Mouse (Mus musculus) kidney, postnatal 25 days (tissue): ENCODE measurements around the gene Actbl2.

Experiments
- DNase-seq, 2 experiments: peaks; one replicate each; pipeline ENCODE4 v3.0.0; 2021; ENCODE audit warnings: mixed read lengths in 2 of 2

Actbl2 gene

DNA sequence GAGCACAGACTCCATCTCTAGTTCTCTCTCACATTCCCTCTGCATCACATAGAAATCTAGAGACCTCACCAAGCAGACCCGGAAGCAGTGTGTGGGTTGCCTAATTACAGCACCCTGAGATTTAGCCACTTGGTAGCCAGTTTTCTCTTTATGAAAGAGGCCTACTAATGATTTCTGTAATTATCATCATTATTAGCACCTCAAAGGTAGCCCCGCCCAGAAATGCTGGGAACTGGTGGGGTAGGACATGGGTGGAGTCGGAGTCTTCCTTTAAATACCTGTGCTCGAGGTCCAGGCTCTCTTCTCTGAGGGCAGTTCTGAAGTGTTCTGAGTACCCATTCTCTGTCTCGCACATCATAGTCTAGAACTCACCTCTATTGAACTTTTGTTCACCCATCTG lies at the start of gene Actbl2:
Actbl2 (plus strand) TSS at position 301 of the 400 bp plus-strand sequence.
- DNase-seq = no peak

DNA sequence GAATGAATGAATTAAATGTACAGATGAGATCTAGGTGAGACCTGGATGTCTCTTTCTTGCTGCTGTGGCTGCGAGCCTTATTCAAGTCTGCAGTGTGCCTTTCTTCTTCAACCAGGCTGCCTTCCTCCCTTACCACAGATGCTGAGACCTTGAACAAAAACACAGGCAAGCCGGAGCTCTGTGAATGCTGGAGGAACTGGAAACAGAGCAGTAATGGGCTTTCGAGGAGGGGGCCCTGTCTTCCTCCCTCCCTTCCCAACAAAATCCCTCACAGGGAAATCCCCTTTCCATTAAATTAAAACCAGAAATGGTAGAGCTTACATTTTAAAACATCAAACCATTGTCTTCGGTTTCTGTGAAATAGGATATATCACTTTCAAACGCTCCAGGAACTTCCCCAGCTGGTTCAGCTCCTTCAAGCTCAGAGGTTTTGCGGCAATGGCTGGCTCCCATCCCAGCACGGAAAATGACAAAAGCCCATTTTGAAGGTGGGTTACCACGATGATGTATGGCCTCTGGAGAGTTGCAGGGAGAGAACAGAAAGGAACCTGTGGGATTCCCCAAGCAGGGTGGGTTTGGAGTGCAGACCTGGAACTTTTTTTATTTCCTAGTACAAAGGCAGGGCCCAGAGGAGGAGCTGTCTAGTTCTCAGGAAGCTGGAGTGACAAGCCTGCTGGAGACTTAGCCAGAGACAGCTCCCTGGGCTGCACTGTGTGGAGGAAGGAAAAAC lies 44.0 kb upstream of the Actbl2 start:
- peak; percentile 43 to 63 for DNase-seq

DNA sequence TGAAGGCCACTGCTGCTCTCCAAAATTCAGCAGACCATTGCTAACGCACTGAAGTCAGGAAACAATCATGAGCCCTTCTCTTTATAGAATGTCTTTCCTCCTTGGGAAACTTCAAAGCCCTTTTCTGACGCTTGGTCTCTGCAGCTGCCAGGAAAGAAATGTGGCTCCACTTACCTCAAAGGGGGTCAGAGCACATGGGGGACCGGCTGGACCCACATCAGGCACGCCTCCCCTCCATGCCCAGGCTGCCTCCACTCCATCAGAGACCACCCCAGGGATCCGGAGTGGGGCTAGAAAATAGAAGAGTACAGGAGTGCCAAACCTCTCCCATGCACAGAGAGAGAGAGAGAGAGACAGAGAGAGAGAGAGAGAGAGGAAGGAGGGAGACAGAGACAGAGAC lies 26.0 kb upstream of the Actbl2 start:
- DNase-seq = no peak

DNA sequence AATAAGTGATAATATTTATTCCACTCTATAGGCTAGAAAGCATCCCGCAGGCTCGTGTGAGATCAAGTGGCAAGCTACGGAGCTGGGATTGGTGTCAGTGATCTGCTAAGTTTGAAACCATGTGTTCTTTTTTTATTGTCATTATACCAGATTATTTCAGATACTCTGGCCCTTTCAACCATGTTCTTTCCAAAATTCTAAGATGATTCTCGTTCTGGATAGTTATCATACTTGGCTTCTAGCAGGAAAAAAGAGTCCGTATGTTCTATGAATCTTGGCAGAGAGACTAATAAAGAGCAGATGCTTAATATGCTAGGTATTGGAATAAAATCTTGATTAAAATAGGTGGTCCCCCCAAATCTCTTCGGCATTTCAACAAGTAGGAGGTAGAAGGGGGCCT lies 25.3 kb upstream of the Actbl2 start:
- no peak for DNase-seq

DNA sequence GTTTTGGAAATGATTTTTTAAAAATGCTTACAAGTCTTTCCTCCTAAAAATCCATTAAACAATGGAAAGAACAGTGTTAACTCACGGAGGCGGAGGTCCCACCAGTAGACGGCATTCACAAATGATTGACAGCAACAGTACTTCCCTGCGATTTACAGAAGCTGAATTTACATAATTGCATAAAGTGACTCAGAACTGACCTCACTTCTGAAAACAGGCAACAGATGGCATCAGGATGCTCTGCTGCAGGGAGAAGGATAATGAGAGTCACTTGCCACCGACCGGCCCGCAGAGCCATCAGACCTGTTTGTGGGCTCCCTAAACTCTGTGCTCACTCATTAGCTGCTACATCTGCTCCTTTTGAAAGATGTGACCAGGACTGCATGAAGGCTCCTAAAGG lies 22.4 kb upstream of the Actbl2 start:
- no peak for DNase-seq

DNA sequence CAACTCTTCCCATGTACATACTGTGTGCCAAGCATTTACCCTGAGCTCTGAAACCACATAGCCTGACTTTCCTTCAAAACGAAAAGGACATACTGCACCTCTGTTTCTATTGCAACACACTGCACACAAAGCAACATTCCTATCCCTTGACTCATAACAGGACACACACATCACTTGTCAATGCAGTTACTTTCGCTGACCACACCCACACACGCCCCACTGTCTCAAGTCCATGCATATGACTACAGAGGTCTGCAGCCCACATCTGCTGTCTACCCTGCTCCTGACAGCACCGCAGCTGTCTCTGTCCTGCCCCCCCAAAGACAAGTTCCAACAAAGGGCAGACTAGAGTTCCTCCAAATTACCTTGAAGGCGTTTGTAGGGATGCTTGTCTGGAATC lies 21.5 kb upstream of the Actbl2 start:
- no peak for DNase-seq

DNA sequence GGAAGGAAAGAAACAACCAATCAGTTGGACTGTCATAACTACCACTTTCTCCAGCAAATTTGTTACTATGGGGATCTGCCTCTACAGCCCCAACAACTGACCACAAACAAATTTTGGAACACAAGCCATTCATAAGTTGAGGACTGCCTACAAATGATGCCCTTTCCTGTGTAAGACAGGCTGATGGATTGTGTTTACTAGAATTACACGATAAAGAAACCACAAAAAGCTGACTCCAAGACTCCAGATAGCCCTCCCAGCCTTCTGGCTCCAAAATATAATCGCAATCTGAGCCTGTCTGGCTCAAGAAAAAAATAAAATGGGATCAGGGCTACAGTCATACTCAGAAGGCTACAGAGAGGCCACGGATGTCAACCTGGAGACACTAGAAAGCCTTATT lies 20.2 kb upstream of the Actbl2 start:
- DNase-seq = no peak

DNA sequence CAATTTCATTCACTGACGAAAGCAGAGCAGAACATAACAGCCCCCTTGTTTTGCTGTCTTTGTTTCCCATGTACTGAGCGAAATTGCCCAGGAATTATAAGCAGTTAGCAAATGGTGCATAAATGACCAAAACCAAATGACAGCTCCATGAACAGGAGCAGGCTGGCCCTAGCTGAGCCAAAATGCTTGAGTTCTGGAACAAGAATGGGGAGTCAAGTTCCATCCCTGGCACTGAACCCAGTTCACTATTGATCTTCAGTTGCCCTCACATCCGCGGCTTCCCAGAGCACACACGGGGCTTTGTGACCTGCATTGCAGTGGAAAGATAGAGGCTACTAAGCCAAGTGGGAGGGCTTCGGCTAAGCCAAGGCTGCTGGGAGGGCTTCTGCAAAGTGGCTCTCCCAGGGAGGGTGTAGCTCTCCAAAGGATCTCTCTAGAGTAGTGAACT lies 19.1 kb upstream of the Actbl2 start:
- DNase-seq = no peak

DNA sequence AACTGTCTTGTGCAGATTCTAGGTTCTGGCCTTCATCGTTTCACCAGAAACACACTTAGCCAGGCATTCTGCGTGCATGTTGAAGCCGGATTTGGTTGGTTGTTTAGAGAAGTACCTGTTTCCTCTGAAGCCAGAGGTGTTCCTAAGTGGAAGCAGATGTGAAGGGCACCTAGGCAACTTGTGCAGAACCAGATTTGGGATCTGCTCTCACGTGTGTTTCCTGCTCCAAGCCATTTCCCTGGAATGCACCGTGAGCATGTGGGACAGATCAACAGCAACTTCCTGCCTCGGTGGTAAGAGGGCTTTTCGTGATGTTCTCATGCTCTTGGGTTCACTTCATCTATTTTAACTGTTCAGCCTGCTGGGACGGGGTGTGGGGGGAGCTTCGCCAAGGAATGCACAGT lies 18.4 kb upstream of the Actbl2 start:
- DNase-seq = no peak

DNA sequence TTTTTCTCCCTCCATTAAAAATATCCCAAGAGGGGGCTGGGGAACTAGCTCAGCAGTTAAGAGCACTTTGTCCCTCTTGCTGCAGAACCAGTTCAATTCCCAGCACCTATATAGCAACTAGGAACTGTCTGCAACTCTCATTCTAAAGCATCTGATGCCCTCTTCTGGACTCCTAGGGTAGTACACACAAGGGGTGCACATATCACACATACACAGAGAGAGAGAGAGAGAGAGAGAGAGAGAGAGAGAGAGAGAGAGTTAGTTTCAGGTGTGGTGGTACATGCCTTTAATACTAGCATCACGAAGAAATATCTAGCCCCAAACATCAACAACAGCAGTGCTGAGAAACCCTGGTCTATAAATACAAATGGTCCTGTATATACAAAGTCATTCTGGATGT lies 17.5 kb upstream of the Actbl2 start:
- no peak for DNase-seq

DNA sequence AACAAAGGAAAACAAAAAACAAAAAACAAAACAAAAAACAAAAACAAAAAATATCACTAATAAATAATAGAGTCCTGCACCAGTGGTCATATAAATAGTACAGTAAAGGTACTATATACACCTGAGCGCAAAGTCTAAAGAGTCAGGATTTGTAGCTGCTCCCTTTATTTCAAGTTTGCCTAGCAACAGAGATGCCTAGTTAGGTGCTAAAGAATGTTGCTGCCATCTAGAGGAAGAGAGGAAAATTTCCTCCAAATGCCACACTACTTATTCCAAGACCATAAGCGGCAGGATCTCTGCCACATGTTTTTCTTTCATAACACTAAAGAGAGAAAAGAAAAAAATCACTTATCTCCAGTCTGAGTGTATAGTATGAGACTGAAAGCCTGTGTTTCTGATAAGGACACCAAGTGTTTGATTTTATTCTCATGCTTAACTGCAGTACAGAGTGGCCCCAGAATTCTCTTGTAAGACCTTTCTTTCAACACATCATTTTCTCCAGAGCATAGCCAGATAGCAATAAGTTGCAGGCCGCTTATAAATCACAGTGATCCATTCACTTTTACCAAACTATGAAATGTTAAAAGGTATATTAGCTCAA lies 16.8 kb upstream of the Actbl2 start:
- DNase-seq = no peak

DNA sequence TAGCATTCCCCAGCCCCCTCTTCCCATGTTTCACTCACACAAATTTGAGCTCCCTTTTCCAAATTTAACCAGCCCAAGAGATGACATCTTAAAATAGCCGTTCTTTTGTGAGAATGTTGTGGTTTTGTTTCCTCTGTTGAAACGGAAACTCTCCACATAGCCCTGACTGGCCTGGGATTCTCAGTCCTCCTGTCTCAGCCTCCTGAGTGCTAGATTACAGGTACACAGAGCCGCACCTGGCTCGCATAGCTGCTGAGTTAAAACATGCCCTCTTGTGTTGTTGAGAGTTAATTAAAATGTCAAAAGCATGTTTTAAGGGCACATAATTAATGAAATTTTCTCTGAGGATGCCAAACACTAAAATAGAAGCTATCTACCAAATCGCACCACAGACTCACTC lies 3.7 kb upstream of the Actbl2 start:
- no peak for DNase-seq

DNA sequence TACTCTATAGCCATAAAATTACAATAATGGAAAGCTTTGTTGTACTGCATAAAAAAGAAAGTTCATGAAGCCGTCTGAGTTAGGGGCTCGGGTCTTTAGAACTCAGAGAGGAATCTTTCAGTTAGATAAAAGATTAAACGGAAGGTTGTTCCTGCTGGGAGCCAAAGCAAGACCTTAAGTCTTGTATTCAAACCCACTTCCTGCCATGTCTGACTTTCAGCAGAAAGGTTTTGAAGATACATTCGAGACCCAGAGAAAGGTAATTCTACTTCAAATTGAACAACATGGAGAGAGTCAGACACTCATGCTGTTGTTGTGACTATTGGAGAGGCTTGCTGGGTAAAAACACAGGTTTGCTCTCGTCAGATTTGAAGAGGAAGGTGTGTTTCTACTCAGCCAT lies 3.0 kb upstream of the Actbl2 start:
- no peak for DNase-seq

DNA sequence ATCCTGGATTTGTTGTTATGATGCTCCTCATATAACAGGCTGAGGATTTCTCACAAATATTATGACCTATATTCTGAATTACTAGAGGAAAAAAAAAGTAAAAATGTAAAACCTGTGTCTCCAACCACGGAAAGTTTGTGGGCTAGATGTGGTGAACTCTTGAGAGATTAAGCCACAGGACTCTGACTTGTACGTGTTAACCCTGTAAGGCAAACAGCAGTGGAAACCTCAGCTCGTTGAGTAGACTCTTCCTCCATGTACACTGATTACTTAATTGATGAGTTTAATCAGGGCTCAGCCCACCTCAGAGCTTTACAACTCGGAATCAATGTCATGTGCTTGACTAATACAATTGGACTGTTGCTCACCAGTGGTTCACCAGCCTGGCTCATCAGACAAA lies 3.2 kb downstream of the Actbl2 start:
- DNase-seq = no peak

DNA sequence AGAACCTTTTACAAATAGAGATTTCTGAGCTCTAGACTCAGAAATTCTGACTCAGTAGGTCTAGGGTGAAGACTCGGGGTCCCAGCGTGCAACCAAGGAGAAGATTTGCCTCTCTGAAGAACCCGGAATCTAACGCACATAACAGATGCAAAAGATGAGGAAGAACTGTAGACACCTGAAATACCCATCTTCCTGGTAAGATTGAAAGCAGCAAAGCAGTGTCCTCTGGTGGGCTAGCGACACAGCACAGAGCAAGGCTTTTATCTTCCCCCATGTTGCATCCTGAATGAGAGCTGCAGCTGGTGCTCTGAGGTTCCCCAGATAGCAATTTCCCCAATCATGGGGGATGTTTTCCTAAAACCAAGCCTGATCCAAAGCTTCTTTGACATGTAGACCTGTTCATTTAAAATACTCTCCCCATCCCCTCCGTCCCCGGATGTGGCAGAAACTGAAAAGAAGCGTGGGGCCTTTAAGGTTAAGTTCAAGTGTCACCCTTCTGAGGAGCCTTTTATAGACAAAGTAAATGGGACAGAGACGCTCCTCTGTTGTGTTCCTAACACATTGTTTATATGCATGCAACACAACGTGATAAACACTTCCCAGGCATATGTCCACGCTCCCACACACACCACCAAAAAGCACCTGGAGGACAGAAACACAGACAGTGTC lies 3.7 kb downstream of the Actbl2 start:
- DNase-seq = no peak

DNA sequence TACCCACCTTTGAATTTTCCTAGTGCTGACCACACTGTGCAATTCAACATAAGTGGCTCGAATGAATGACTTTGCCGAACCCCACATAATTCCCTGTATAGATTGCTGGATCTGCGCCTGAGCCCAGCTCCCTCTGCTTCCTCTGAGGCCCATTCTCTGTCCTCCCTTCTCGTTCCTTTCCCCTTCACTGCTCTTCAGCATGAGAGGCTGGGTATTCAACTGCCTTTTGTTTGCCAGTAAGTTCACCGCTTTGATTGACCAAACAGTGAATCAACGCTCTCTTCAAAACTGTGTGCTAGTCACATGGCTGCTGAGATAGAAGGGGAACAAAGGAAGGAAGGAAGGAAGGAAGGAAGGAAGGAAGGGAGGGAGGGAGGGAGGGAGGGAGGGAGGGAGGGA lies 4.3 kb downstream of the Actbl2 start:
- DNase-seq = no peak

DNA sequence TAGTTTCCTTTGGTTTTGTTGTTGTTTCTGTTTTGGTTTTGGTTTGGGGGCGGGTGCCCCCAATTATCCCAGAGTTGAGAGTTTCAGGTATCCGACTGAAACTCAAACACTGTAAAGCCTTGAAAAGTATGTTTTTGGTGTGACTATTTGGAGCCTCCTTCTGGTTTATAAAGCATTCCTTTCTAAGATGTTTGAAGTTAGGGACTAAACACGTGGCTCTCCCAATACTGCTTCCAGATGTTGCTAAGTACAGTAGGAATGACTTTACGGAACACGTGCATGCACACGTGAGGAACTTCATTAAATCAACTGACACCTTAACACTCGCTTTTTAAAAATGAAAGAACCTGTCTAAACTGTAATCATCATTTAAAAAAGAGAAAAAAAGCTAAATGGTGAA lies 4.9 kb downstream of the Actbl2 start:
- no peak for DNase-seq

DNA sequence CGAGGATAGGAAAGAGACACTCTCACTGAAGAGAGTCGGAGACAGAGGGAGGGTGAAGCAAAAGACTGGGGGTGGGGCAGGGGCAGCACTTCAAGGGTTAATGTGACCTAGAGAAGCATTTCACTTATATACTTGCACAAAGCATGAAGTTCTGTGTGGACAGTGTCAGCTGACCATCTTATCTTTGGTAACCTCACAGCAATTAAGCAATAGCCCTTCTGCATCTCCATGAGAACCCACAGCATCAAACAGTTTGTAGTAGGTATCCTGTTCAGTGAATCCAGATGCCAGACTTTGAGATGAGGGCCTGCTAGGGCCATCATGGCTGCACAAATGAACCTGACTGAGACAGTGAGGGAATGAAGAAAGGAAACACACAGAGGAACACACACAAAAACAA lies 8.4 kb downstream of the Actbl2 start:
- no peak for DNase-seq

DNA sequence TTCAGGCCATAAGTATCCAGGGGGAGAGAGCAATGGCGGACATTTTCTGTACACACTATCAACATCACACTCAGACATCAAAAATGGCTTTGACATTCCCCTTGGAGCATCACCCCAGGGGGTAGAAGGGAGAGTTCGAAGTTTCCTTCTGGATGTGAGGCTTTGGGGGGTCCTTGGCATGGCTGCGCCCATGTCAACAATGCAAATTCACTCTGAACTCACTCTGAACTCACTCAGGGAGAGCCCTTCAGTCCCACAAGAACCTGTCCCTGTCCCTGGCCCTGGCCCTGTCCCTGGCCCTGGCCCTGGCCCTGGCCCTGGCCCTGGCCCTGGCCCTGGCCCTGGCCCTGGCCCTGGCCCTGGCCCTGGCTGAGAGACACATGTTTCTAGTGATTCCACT lies 8.9 kb downstream of the Actbl2 start:
- no peak for DNase-seq

DNA sequence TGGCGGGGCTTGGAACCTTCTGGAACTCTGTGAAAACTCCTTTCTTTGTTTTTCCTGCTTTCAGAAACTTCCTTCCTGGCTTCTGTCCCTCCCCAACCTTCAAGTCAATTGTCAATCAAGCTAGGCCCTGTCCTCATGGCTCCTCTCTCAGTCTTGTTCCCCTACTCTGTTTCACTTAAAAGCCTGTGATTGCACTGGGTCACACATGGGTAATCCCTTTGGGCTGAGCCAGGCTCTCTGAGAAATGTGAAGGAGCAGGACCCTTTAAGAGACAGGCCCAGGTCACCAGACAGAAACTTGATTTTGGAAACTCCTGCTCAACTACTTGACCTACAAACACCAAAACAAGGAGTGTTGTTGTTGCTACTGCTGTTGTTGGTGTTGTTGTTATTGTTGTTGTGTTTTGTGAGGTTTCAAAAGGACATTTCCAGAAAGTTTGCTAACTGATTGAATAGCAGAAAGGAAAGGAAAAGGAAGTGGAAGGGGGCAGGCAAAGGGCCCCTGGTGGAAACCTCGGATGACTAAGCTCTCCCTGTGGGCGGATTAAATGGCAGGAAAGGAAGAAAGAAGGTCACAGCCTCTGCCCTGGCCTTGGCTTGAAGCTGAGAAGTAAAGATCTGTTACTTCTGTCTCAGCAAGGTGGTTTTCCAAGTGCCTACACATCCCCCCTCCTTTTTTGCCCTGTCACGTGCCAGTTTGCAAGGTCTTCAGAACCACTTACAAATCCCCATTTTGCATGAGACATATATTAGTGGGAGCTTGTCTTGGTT lies 10.6 kb downstream of the Actbl2 start:
- DNase-seq = no peak

DNA sequence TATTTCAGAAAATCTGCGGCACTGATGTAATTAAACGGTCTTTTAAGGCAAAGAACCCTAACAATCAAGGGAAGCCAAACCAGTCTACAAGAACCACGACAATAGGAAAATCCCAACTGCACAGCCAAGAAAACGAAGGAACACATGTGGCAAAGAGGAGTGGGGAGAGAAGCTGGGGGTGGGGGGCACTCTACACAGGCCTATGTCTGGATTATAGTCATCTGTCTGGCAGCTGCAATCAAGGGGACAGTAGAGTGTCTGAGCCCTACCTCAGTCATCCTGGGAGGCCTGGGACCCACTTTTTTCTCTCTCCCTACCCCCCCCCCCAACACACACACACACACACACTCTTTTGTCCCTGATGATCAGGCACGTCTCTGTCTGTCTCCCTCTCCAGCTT lies 12.0 kb downstream of the Actbl2 start:
- no peak for DNase-seq

DNA sequence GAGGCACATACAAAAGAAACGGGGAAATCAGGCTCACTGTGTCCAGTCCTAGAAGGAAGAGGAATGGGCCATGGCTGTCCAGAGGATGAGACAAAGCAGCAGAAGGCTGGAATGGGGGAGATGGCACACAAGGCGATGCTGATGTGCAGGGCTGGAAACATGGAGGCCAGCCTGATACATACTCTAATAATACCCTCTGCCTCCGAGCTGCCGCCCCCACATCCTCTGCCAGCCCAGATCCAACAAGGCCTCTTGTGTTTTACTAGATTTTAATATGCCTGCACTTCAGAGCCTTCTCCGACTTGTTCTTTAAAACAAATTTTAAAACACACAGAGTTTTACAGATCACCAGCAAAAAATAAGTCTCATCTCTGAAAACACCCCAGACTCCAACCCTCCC lies 14.2 kb downstream of the Actbl2 start:
- DNase-seq = no peak

DNA sequence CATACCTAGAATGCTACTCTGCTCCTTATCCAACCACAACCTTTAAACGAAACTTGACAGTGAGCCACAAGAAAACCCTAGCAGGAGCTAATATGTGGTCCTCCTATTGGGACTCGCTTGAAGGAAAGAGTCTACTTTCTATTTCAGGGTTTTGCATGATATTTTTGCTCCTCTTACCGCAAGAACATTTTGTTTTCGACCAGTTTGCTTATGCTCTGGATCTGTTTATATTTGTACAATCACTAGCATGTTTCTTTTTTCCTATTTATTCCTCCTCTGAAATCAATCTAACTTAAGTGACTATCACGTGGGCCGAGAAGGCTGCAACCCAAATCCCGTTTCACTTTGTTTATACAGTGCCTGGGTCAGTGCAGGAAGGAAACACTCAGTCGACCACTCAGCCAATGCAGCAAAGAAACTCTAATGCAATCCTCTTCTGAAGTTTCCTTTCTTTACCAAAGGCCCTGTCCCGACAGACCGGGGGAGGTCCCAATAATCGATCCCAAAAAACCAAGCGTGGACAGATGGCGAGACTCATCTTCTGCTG lies 15.0 kb downstream of the Actbl2 start:
- no peak for DNase-seq
